Mouse (Mus musculus): ENCODE results near the gene Smok3a.
"Not testable (repeated sequence)": the region's sequence is repeated elsewhere in the genome, so short reads cannot be mapped to it uniquely, and the experiment has no call there.

The Smok3a gene

DNA sequence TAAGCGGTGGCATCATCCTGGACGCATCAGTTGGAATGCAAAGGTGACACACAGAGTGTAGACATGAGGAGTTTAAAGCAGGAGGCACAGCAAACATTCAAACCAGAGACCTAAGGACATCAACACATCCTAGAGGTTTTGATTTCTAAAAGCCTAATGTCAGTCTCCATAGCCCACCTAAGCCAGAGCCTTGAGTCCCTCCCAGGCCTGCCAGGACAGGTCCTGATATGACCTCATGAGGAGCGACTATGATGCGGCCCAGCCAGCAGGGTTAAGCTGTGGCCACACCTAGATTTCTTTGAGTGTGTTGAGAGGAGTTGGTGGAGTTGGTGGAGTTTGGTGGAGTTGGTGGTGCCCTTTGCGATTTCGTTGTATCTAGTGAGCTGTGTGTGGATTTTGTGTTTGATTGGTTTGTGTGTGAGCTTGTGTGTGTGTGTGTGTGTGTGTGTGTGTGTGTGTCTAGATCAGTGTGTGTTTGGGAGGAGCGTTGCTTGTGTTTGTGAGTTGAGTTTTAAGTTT lies at the start of gene Smok3a, which contains the start of gene Smok3b:
Gene Smok3a (plus strand): TSS at position 301 of the 519 bp plus-strand sequence.
Gene Smok3b (plus strand): TSS at position 469 of the 519 bp plus-strand sequence.
- not testable (repeated sequence) for DNase-seq (ENCODE audit: low spot score in 2 of 2)

DNA sequence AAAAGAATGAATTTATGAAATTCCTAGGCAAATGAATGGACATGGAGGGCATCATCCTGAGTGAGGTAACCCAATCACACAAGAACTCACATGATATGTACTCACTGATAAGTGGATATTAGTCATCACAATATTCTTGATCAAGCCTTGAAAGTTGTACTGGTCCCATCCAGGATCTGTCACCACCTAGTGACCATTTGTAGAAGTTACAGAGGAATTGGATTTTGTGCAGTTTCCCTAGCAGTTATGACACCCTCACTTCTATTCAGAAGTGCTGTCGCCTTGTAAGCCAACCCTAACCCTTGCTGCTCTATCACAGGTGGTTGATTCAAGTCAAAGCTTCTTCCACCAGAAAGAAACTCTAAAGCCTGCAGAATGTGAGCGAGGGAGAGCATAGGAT lies 47.9 kb upstream of the Smok3a start:
- DNase-seq (ENCODE audit: low spot score in 2 of 2): no peak

DNA sequence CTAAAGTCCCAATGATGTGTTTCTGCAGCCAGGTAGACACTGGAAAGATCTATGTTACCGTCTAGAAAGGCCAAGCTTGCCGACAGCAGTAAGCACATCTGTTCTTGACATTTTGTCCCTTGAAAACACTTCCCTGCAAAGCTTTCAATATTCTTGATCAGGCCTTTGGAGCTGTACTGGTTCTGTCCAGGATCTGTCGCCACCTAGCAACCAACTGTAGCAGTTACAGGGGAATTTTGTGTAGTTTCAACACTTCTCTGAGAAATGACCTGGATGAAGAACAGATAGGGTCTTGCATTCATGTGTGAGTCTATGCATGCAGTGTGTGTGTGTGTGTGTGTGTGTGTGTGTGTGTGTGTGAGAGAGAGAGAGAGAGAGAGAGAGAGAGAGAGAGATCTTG lies 47.3 kb upstream of the Smok3a start:
- DNase-seq (ENCODE audit: low spot score in 2 of 2): no peak

DNA sequence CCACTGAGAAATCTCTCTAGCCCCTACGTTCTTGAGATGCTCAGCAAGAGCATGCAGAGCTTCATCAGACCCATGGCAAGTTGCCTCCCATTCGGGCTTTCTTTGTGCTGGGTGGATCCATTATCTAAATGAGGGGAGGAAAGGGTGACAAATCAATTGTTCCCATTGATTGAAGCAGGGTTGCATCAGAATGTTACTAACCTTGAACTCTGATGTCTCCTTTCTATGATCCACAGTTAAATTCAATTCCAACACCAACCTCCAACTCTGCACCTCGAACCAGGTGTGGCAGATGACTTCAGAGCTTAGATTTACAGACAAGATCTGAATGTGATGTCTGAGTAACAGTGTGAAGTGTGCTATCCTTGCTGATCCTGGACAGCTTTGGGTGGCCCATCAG lies 46.3 kb upstream of the Smok3a start:
- DNase-seq (ENCODE audit: low spot score in 2 of 2): no peak

DNA sequence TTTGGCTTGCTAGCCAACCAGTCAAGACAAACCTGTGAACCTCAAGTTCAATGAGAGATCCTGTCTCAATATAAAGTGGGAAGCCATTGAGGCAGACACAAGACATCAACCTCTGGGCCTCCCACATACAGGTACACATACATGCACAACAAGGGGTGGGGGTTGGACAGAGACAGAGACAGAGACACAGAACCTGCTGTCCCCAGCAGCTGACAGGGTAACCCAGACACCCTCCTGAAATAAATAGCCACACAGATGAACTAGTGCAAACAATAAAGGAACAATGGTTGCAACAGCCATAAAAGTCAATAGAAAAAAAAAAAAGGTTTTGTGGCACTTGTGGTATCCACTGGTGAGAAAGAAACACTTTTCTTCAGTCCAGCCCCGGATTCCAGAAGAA lies 45.6 kb upstream of the Smok3a start:
- no peak for DNase-seq (ENCODE audit: low spot score in 2 of 2)

DNA sequence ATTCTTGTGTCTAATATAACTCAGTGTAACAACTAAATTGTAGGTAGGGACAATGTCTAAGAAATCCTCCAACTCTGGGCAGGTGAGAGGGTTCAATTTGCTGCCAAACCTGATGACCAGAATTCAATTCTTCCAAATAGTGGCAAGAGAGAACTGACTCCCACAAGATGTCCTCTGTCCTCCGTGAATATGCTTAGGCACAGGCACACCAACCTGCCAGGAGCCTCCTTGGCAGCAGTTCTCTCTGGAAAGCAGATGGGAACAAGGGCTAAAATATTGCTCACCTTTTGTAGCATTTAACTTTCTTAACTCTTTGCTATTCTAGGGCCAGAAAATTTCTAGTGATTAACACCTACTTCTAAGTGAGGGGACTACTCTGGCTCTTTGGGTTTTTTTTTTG lies 43.8 kb upstream of the Smok3a start:
- no peak for DNase-seq (ENCODE audit: low spot score in 2 of 2)

DNA sequence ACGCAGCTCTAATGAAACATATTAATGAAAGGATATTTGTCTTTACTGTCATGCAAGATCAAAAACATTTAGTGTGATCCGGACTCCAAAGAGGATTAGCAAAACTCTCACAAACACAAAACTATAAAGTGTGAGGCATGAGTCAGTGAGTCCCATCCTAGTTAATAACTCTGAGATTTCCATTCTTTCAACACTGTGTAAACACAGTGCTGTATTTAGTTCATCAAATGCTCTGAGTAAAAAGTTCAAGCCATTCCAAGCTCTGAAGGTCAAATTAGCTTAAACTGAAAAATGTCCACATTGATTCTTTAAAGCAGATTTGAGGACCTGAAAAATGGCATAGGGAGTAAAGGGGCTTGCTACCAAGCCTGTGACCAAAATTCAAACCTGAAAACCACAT lies 42.0 kb upstream of the Smok3a start:
- DNase-seq (ENCODE audit: low spot score in 2 of 2): no peak

DNA sequence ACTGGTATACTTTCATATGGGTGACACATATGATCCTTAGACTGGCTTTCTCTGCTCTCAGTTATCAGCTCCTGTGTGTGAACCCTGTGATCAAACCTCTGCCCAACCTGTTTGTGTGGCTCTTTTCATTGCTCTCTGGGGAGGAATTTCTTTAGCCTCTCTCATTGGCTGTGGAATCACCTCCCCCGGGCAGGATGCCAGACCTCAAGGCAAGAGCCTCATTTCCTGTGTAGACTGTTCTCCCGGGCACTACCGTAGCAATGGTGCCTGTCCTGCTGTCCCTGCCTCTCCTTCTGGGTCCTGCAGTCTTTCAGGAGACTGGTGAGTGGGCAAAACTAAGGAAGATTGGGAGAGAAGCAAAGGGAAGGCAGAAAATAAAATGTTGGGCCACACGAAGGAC lies 39.8 kb upstream of the Smok3a start, which contains the start of gene Azgp1:
Gene Azgp1 (plus strand): TSS at position 221 of the 400 bp plus-strand sequence.
- peak in 1 of 2 experiments; percentile 16 for DNase-seq (ENCODE audit: low spot score in 2 of 2)

DNA sequence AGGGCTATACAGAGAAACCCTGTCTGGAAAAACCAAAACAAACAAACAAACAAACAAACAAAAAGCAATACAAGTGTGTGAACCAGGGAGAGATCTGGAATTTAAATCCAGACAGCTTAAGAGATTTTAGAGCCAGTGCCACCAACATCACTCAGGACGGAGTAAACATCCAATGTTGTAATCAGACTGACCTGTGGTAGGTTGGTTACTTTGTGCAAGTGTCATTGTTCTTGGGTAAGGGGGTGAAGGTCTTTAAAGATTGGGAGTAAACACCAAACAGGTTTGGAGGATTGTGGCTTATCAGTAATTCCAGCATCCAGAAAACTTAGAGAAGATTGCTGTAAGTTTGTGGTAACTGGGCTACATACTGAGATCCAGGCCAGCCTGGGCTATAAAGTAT lies 34.7 kb upstream of the Smok3a start:
- no peak for DNase-seq (ENCODE audit: low spot score in 2 of 2)

DNA sequence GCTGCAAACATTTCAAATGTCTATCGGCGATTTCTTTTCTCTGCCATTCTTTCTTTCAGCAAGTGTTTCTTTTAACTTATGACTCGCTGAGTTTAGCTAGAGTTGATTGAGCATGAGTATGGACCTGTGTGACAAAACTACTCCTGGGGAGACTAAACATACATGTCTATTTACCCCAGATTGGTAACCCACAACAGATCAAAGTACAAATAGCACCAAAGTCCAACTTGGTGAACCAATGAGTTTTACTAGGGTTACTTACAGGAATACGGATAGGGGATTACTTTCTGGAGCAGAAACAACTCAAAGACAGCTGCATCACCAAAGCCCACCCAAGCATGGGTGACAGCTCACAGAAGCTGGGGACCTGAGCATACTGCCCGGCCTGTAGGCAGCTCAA lies 11.6 kb upstream of the Smok3a start:
- no peak for DNase-seq (ENCODE audit: low spot score in 2 of 2)

DNA sequence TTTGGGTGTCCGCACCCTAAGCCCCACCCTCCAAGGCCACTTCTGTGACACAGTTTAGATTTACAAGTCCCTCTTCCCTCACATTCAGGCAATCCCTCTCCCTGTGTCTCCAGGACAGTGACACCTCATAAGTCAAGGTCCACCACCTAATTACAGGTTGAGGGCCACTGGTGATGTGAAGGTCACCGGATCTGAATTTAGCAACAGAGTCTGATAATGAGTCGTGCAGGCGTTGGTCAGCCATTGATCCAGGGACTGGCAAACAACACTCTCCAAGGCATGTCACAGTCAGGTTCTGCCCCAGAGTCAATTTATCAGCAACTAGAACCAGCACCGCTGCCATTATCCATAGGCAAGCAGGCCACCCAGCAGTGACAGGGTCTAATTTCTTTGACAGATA lies 8.7 kb upstream of the Smok3a start:
- DNase-seq (ENCODE audit: low spot score in 2 of 2): no peak

DNA sequence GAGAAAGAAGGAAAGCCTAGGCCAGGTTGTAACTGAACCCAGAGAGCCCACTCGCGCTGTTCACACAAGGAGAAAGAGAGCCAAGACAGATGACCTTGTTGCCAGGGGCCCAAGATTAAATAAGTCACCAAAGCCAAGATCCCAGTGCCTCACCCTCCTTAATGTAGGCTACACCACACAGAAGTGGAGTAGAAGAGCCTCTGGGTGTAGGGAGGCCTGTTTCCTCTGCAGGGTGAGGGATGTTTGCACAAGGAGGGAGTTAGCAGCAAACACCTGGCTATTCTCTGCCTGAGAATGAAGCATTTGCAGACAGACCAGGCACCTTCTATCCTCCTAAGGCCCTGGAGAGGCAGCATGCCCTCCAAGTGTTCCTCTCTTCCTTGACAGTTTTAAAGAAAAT lies 4.5 kb upstream of the Smok3a start:
- DNase-seq (ENCODE audit: low spot score in 2 of 2): no peak

DNA sequence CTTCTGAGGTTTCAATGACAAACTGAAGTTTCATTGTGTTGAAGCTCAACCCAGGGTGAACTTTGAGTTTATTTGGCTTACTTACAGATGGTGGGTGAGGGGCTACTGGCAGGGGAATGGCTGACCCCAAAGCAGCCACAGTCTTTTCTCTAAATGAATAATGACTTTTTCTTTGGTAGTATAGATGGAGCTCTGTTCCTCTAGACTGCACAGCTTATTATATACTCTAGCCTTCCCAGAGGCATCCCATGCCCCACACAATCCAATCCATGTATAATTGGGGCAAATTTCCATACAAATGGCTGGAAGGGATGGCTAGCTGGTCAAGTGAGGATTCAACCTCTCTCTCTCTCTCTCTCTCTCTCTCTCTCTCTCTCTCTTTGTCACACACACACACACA lies 4.1 kb upstream of the Smok3a start:
- DNase-seq (ENCODE audit: low spot score in 2 of 2): no peak

DNA sequence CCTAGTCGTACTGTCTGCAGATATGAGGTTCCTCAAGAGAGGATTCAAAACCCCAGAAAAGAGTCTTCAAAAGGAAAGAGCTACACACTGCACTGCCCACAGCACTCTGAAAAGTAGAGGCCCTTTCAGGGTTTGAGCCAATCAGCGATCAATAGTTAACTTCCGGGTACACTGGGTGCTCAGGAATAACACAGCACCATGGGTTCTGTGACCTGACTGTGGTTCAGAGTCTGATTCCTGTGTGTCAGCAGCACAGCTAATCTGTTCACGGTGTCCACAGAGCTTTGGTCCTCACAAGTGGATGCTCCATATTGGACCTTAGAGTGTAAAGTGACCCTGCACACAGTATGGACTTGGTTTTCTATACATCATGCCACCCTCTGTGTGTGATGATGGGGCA lies 1.5 kb upstream of the Smok3a start:
- not testable (repeated sequence) for DNase-seq (ENCODE audit: low spot score in 2 of 2)

DNA sequence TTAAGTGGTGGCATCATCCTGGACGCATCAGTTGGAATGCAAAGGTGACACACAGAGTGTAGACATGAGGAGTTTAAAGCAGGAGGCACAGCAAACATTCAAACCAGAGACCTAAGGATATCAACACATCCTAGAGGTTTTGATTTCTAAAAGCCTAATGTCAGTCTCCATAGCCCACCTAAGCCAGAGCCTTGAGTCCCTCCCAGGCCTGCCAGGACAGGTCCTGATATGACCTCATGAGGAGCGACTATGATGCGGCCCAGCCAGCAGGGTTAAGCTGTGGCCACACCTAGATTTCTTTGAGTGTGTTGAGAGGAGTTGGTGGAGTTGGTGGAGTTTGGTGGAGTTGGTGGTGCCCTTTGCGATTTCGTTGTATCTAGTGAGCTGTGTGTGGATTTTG lies 31.8 kb downstream of the Smok3a start, which contains the start of gene Smok3c:
Gene Smok3c (plus strand): TSS at position 301 of the 400 bp plus-strand sequence.
- DNase-seq (ENCODE audit: low spot score in 2 of 2): not testable (repeated sequence)

DNA sequence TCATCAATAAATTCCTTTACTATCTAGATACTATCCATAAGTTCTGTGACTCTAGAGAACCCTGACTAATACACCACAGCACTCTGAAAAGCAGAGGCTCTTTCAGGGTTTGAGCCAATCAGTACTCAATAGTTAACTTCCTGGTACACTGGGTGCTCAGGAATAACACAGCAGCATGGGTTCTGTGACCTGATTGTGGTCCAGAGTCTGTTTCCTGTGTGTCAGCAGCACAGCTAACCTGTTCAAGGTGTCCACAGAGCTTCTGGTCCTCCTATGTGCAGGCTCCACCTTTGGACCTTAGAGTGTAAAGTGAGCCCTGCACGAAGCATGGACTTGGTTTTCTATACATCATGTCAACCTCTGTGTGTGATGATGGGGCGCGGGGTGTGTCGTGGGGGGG lies 52.7 kb downstream of the Smok3a start:
- no peak for DNase-seq (ENCODE audit: low spot score in 2 of 2)

DNA sequence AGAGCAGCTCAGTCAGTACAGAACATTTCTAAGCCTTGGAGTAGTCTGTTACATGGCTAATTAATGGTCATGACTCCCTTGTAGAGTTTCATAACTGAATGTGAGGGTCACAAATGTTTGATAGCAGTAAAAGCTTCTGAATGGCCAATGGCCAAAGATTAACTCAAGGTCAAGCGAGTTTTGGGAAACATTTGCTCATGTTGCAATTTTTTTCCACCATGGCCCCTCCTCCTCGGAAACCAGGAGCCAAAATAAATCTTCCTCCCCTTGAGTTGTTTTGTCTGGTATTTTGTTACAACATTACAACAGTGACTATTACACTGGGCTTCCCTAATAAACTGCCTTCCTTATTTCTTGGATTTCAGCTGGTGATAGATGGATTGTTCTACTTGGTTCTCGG lies 54.6 kb downstream of the Smok3a start:
- no peak for DNase-seq (ENCODE audit: low spot score in 2 of 2)

DNA sequence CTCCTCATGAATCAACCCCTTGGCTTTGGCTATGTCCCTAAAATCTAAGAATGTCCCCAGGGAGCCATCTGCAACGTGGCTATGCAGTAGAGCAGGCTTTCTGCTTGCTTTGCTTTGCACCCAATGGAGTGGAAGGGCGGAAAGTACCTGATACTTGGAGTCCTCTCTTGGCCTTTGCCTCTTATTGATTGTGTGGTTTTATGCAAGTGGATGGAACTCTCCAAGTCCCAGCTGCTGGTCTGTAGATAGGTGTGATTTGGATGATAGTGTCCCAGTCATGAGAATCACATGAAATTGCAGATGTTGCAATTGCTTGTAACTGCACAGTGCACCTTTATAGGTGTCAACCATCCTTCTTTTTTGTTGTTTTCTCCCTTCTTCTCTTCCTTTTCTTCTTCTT lies 55.1 kb downstream of the Smok3a start:
- no peak for DNase-seq (ENCODE audit: low spot score in 2 of 2)

DNA sequence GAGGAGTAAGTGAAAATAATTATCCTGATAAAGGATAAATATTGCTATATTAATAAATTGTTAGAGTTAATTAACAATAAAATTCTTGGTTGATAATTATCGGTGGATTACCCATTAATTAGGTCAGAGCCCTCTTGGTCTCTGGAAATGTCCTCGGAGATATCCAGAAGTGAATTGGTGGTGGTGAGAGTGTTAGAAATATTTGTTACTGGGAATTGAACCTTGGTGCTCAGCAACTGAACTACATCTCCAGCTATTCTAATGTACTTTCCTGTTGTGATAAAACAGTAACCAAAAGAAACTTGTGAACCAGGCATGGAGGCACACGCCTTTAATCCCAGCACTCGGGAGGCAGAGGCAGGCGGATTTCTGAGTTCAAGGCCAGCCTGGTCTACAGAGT lies 59.4 kb downstream of the Smok3a start:
- no peak for DNase-seq (ENCODE audit: low spot score in 2 of 2)

DNA sequence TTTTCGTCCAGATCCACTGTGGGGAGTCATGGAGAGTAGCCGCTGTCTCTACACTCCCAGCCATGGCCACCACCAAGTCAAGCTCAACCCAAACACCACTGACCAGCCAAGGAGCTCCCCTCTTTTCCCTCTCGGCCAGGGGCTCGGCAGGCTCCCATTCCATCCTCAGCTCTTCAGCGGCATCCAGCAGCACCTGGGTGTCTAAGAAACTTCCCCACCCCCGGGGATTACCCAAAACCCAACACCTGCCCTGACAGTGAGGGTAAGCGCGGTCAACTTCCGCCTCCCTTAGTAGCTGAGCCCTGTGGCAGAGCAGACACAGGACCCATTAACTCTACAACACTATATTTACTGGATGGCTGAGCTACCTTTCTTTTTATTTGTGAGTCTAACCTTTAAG lies 60.4 kb downstream of the Smok3a start:
- DNase-seq (ENCODE audit: low spot score in 2 of 2): no peak

DNA sequence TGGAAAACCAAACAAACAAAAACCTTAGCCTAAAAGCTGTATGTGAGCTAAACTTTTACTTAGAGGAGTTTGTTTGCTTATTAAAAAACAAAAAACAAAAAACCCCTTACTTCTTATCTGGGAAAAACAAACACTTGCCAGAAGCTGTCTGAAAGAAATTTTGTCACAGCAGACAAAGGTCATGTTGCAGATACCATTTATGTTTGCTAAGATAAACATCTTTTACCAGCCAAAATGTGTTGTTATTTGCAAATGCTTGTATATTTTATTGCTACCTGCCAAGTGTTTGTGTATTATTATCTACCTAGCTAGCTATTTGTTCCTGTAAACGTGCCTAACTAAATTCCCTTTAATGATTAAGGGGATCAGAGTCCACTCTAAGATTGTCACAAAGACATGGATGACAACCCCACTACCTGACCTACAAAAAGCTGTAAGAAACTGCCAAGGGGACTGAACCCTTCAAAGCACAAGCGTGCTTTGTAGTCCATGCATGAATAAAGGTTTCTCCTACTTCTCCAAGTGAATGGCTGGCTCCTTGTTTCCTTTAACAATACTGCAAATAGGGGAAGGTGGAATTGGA lies 62.3 kb downstream of the Smok3a start:
- DNase-seq (ENCODE audit: low spot score in 2 of 2): no peak

DNA sequence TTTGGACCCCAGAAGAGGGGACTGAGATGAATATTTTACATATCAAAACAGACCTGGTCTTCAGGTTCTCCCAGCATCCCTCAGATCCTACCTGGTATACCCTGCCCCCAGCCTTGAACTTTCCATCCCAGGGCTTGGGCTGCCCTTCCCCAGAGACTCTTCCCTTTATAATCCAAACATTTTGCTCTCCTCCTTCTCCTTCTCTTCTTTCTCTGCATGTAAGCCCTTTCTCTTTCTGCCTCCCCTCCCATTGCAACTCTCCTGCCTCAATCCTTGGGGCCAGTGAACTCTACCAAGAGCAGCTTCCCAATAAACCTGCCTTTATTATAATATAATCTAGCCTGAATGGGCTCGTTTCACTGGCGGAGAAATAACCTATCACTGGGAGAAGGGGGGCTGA lies 62.9 kb downstream of the Smok3a start:
- no peak for DNase-seq (ENCODE audit: low spot score in 2 of 2)
